Mouse (Mus musculus): ENCODE measurements around the gene Frmd4b. TPM values are rescaled to one million over a fixed set of nuclear protein-coding genes. Genes with fewer than 3 reads are reported as not detected.

The Frmd4b gene
- polyA plus RNA-seq, 1 experiment from 2014 or later, result 17.6 TPM

GRCm38 (mm10) chr6:97572226-97572625, 45.1 kb downstream of the Frmd4b start:
- Histone ChIP-seq H3K4me3 (ENCODE audit: control insufficient read depth in 1 of 2, insufficient read depth in 1 of 2, low read depth in 1 of 2, low read length in 2 of 2) (no peak overlapping the region), H3K36me3 (ENCODE audit: control insufficient read depth, insufficient read depth, low read length) (no peaks in the 10 kb centered on the region), H3K9ac (ENCODE audit: low read length) (no peak overlapping the region), H3K4me2 (ENCODE audit: low read length) (no peak overlapping the region), H3K4me1 (ENCODE audit: control insufficient read depth in 2 of 2, insufficient read depth in 2 of 2, low read length in 2 of 2) (peaks cover 2 to 4% of the 10 kb centered on the region in 2 experiments; a peak in 3 of 4 replicates), H3K27me3 (ENCODE audit: control insufficient read depth, insufficient read depth, low read length) (no peaks in the 10 kb centered on the region), H3K9me3 (ENCODE audit: control insufficient read depth, low read length) (no peaks in the 10 kb centered on the region), H3K27ac (replicated peaks in 1 of 2; ENCODE audit: control insufficient read depth in 1 of 2, insufficient read depth in 1 of 2, low read depth in 2 of 2, low read length in 2 of 2) (no peak overlapping the region)
- ATAC-seq (ENCODE audit: insufficient number of reproducible peaks, insufficient read depth, low FRiP score, low read depth), result no peak
- 79% methylated on average over 5 of the region's 5 CpGs for WGBS

GRCm38 (mm10) chr6:97568538-97568937, 48.8 kb downstream of the Frmd4b start:
- H3K4me3 ChIP-seq (ENCODE audit: control insufficient read depth in 1 of 2, insufficient read depth in 1 of 2, low read depth in 1 of 2, low read length in 2 of 2), result no peak overlapping the region
- peak overlapping the region in 1 of 2 experiments; percentile 30; a peak in 1 of 4 replicates for H3K27ac ChIP-seq (replicated peaks in 1 of 2; ENCODE audit: control insufficient read depth in 1 of 2, insufficient read depth in 1 of 2, low read depth in 2 of 2, low read length in 2 of 2)
- peak; percentile 72; the same call in 1 of the 2 replicates for ATAC-seq (ENCODE audit: insufficient number of reproducible peaks, insufficient read depth, low FRiP score, low read depth)
- peaks cover 2 to 4% of the 10 kb centered on the region in 2 experiments; a peak in 2 of 4 replicates for H3K4me1 ChIP-seq (ENCODE audit: control insufficient read depth in 2 of 2, insufficient read depth in 2 of 2, low read length in 2 of 2)
- WGBS, result 9% methylated on average over 6 of the region's 6 CpGs
- H3K36me3 ChIP-seq (ENCODE audit: control insufficient read depth, insufficient read depth, low read length), result no peaks in the 10 kb centered on the region
- no peak overlapping the region for H3K9ac ChIP-seq (ENCODE audit: low read length)
- no peak overlapping the region for H3K4me2 ChIP-seq (ENCODE audit: low read length)
- H3K9me3 ChIP-seq (ENCODE audit: control insufficient read depth, low read length), result no peaks in the 10 kb centered on the region
- H3K27me3 ChIP-seq (ENCODE audit: control insufficient read depth, insufficient read depth, low read length), result no peaks in the 10 kb centered on the region

GRCm38 (mm10) chr6:97566746-97567145, 50.6 kb downstream of the Frmd4b start:
- no peaks in the 10 kb centered on the region for H3K36me3 ChIP-seq (ENCODE audit: control insufficient read depth, insufficient read depth, low read length)
- H3K4me1 ChIP-seq (ENCODE audit: control insufficient read depth in 2 of 2, insufficient read depth in 2 of 2, low read length in 2 of 2), result peaks cover 2 to 4% of the 10 kb centered on the region in 2 experiments; a peak in 2 of 4 replicates
- no peak overlapping the region for H3K9ac ChIP-seq (ENCODE audit: low read length)
- H3K4me2 ChIP-seq (ENCODE audit: low read length), result no peak overlapping the region
- ATAC-seq (ENCODE audit: insufficient number of reproducible peaks, insufficient read depth, low FRiP score, low read depth), result no peak
- H3K27me3 ChIP-seq (ENCODE audit: control insufficient read depth, insufficient read depth, low read length), result no peaks in the 10 kb centered on the region
- WGBS, result 80% methylated on average over 4 of the region's 4 CpGs
- H3K4me3 ChIP-seq (ENCODE audit: control insufficient read depth in 1 of 2, insufficient read depth in 1 of 2, low read depth in 1 of 2, low read length in 2 of 2), result no peak overlapping the region
- H3K9me3 ChIP-seq (ENCODE audit: control insufficient read depth, low read length), result no peaks in the 10 kb centered on the region
- H3K27ac ChIP-seq (replicated peaks in 1 of 2; ENCODE audit: control insufficient read depth in 1 of 2, insufficient read depth in 1 of 2, low read depth in 2 of 2, low read length in 2 of 2), result no peak overlapping the region

- Histone ChIP-seq H3K9ac (ENCODE audit: low read length) (no peak overlapping the region), H3K4me2 (ENCODE audit: low read length) (no peak overlapping the region), H3K27me3 (ENCODE audit: control insufficient read depth, insufficient read depth, low read length) (no peaks in the 10 kb centered on the region), H3K27ac (replicated peaks in 1 of 2; ENCODE audit: control insufficient read depth in 1 of 2, insufficient read depth in 1 of 2, low read depth in 2 of 2, low read length in 2 of 2) (no peak overlapping the region), H3K9me3 (ENCODE audit: control insufficient read depth, low read length) (no peaks in the 10 kb centered on the region), H3K4me1 (ENCODE audit: control insufficient read depth in 2 of 2, insufficient read depth in 2 of 2, low read length in 2 of 2) (peaks cover 11 to 28% of the 10 kb centered on the region in 2 experiments), H3K4me3 (ENCODE audit: control insufficient read depth in 1 of 2, insufficient read depth in 1 of 2, low read depth in 1 of 2, low read length in 2 of 2) (no peak overlapping the region), H3K36me3 (ENCODE audit: control insufficient read depth, insufficient read depth, low read length) (no peaks in the 10 kb centered on the region)
- ATAC-seq (ENCODE audit: insufficient number of reproducible peaks, insufficient read depth, low FRiP score, low read depth), result no peak
- 87% methylated on average over 8 of the region's 8 CpGs for WGBS
Measured at GRCm38 (mm10) chr6:97557147-97557546, 60.2 kb downstream of the Frmd4b start.

GRCm38 (mm10) chr6:97555637-97556036, 61.7 kb downstream of the Frmd4b start:
- no peak overlapping the region for H3K4me3 ChIP-seq (ENCODE audit: control insufficient read depth in 1 of 2, insufficient read depth in 1 of 2, low read depth in 1 of 2, low read length in 2 of 2)
- no peak for ATAC-seq (ENCODE audit: insufficient number of reproducible peaks, insufficient read depth, low FRiP score, low read depth)
- no peak overlapping the region for H3K4me2 ChIP-seq (ENCODE audit: low read length)
- no peak overlapping the region for H3K9ac ChIP-seq (ENCODE audit: low read length)
- no peak overlapping the region for H3K27ac ChIP-seq (replicated peaks in 1 of 2; ENCODE audit: control insufficient read depth in 1 of 2, insufficient read depth in 1 of 2, low read depth in 2 of 2, low read length in 2 of 2)
- no peaks in the 10 kb centered on the region for H3K36me3 ChIP-seq (ENCODE audit: control insufficient read depth, insufficient read depth, low read length)
- WGBS, result 99% methylated on average over 7 of the region's 7 CpGs
- no peaks in the 10 kb centered on the region for H3K27me3 ChIP-seq (ENCODE audit: control insufficient read depth, insufficient read depth, low read length)
- no peaks in the 10 kb centered on the region for H3K9me3 ChIP-seq (ENCODE audit: control insufficient read depth, low read length)
- peaks cover 11 to 28% of the 10 kb centered on the region in 2 experiments for H3K4me1 ChIP-seq (ENCODE audit: control insufficient read depth in 2 of 2, insufficient read depth in 2 of 2, low read length in 2 of 2)

- ATAC-seq (ENCODE audit: insufficient number of reproducible peaks, insufficient read depth, low FRiP score, low read depth), result no peak
- Histone ChIP-seq H3K4me3 (ENCODE audit: control insufficient read depth in 1 of 2, insufficient read depth in 1 of 2, low read depth in 1 of 2, low read length in 2 of 2) (no peak overlapping the region), H3K27me3 (ENCODE audit: control insufficient read depth, insufficient read depth, low read length) (no peaks in the 10 kb centered on the region), H3K36me3 (ENCODE audit: control insufficient read depth, insufficient read depth, low read length) (no peaks in the 10 kb centered on the region), H3K4me2 (ENCODE audit: low read length) (no peak overlapping the region), H3K4me1 (ENCODE audit: control insufficient read depth in 2 of 2, insufficient read depth in 2 of 2, low read length in 2 of 2) (peaks cover 3 to 19% of the 10 kb centered on the region in 2 experiments; a peak in 3 of 4 replicates), H3K27ac (replicated peaks in 1 of 2; ENCODE audit: control insufficient read depth in 1 of 2, insufficient read depth in 1 of 2, low read depth in 2 of 2, low read length in 2 of 2) (0 out of 4 replicates have a peak overlapping the region, but pooled peaks of 1 of the 2 experiments have one; percentile 34), H3K9ac (ENCODE audit: low read length) (no peak overlapping the region), H3K9me3 (ENCODE audit: control insufficient read depth, low read length) (no peaks in the 10 kb centered on the region)
- WGBS, result 44% methylated on average over 4 of the region's 4 CpGs
Measured at GRCm38 (mm10) chr6:97553431-97553830, 63.9 kb downstream of the Frmd4b start.

GRCm38 (mm10) chr6:97552573-97552972, 64.8 kb downstream of the Frmd4b start:
- Histone ChIP-seq H3K36me3 (ENCODE audit: control insufficient read depth, insufficient read depth, low read length) (no peaks in the 10 kb centered on the region), H3K27ac (replicated peaks in 1 of 2; ENCODE audit: control insufficient read depth in 1 of 2, insufficient read depth in 1 of 2, low read depth in 2 of 2, low read length in 2 of 2) (no peak overlapping the region), H3K27me3 (ENCODE audit: control insufficient read depth, insufficient read depth, low read length) (no peaks in the 10 kb centered on the region), H3K9me3 (ENCODE audit: control insufficient read depth, low read length) (no peaks in the 10 kb centered on the region), H3K4me2 (ENCODE audit: low read length) (no peak overlapping the region), H3K4me1 (ENCODE audit: control insufficient read depth in 2 of 2, insufficient read depth in 2 of 2, low read length in 2 of 2) (peaks cover 3 to 19% of the 10 kb centered on the region in 2 experiments; a peak in 3 of 4 replicates), H3K4me3 (ENCODE audit: control insufficient read depth in 1 of 2, insufficient read depth in 1 of 2, low read depth in 1 of 2, low read length in 2 of 2) (no peak overlapping the region), H3K9ac (ENCODE audit: low read length) (no peak overlapping the region)
- ATAC-seq (ENCODE audit: insufficient number of reproducible peaks, insufficient read depth, low FRiP score, low read depth), result no peak
- WGBS, result 91% methylated on average over 3 of the region's 3 CpGs

- H3K4me1 ChIP-seq (ENCODE audit: control insufficient read depth in 2 of 2, insufficient read depth in 2 of 2, low read length in 2 of 2), result peaks cover 0 to 14% of the 10 kb centered on the region in 2 experiments; a peak in 3 of 4 replicates
- no peak for ATAC-seq (ENCODE audit: insufficient number of reproducible peaks, insufficient read depth, low FRiP score, low read depth)
- no peaks in the 10 kb centered on the region for H3K27me3 ChIP-seq (ENCODE audit: control insufficient read depth, insufficient read depth, low read length)
- 75% methylated on average over 8 of the region's 8 CpGs for WGBS
- H3K4me2 ChIP-seq (ENCODE audit: low read length), result no peak overlapping the region
- H3K9me3 ChIP-seq (ENCODE audit: control insufficient read depth, low read length), result 0 out of 2 replicates have a peak, but pooled peaks cover 3% of the 10 kb centered on the region
- no peaks in the 10 kb centered on the region for H3K36me3 ChIP-seq (ENCODE audit: control insufficient read depth, insufficient read depth, low read length)
- peak overlapping the region in 1 of 2 experiments; percentile 9; a peak in 1 of 4 replicates for H3K27ac ChIP-seq (replicated peaks in 1 of 2; ENCODE audit: control insufficient read depth in 1 of 2, insufficient read depth in 1 of 2, low read depth in 2 of 2, low read length in 2 of 2)
- no peak overlapping the region for H3K4me3 ChIP-seq (ENCODE audit: control insufficient read depth in 1 of 2, insufficient read depth in 1 of 2, low read depth in 1 of 2, low read length in 2 of 2)
- no peak overlapping the region for H3K9ac ChIP-seq (ENCODE audit: low read length)
Measured at GRCm38 (mm10) chr6:97551884-97552283, 65.5 kb downstream of the Frmd4b start.
